Mouse (Mus musculus): ENCODE results near the gene Ctnna2. TPM values are rescaled to one million over a fixed set of nuclear protein-coding genes. Genes with fewer than 3 reads are reported as not detected.

Gene Ctnna2
- polyA plus RNA-seq, 1 experiment from 2014 or later = 2.0 TPM

GRCm38 (mm10) chr6:77868119-77868518 is 111.4 kb downstream of the Ctnna2 start:
- Histone ChIP-seq H3K4me1 (no peaks in the 10 kb centered on the region), H3K27ac (no peak overlapping the region), H3K4me2 (no peak overlapping the region), H3K36me3 (no peaks in the 10 kb centered on the region), H3K9ac (no peak overlapping the region), H3K9me3 (replicated peaks) (no peaks in the 10 kb centered on the region), H3K4me3 (replicated peaks) (no peak overlapping the region), H3K27me3 (no peaks in the 10 kb centered on the region)
- WGBS = 42% methylated on average over 3 of the region's 3 CpGs
- ATAC-seq (replicated peaks; ENCODE audit: low FRiP score) = no peak

GRCm38 (mm10) chr6:77863379-77863778 is 116.1 kb downstream of the Ctnna2 start:
- Histone ChIP-seq H3K9me3 (replicated peaks) (no peaks in the 10 kb centered on the region), H3K4me1 (no peaks in the 10 kb centered on the region), H3K36me3 (no peaks in the 10 kb centered on the region), H3K4me2 (no peak overlapping the region), H3K9ac (no peak overlapping the region), H3K4me3 (replicated peaks) (no peak overlapping the region), H3K27me3 (no peaks in the 10 kb centered on the region), H3K27ac (no peak overlapping the region)
- no peak for ATAC-seq (replicated peaks; ENCODE audit: low FRiP score)
- WGBS = 90% methylated on average over 2 of the region's 2 CpGs

GRCm38 (mm10) chr6:77862781-77863180 is 116.7 kb downstream of the Ctnna2 start:
- H3K9me3 ChIP-seq (replicated peaks) = no peaks in the 10 kb centered on the region
- WGBS = 71% methylated on average over 6 of the region's 6 CpGs
- no peak for ATAC-seq (replicated peaks; ENCODE audit: low FRiP score)
- no peaks in the 10 kb centered on the region for H3K4me1 ChIP-seq
- H3K27ac ChIP-seq = no peak overlapping the region
- H3K9ac ChIP-seq = no peak overlapping the region
- no peaks in the 10 kb centered on the region for H3K36me3 ChIP-seq
- H3K27me3 ChIP-seq = no peaks in the 10 kb centered on the region
- H3K4me2 ChIP-seq = no peak overlapping the region
- no peak overlapping the region for H3K4me3 ChIP-seq (replicated peaks)

DNA sequence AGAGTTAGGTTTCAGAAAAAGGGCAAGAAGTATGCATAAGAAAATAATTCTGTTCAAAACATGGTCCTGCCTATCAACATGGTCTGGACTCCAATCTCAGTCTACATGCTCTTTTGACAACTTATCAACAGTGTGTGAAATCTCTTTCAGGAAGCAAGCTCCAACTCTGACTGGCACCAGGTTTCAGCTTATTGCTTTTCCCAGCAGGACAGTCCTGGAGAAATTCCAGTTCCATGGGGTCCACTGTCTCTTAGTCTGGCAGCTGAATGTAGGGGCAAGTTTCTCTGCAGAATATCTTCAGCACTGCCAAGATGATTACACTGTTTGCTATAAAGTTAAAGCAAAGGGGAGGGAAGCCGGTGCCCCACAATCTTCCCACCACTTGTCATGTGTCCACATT is 130.1 kb downstream of the Ctnna2 start:
- no peaks in the 10 kb centered on the region for H3K36me3 ChIP-seq
- WGBS = 77% methylated on average over 1 of the region's 1 CpGs
- H3K9ac ChIP-seq = no peak overlapping the region
- no peak for ATAC-seq (replicated peaks; ENCODE audit: low FRiP score)
- no peak overlapping the region for H3K4me3 ChIP-seq (replicated peaks)
- no peak overlapping the region for H3K4me2 ChIP-seq
- no peaks in the 10 kb centered on the region for H3K9me3 ChIP-seq (replicated peaks)
- no peak overlapping the region for H3K27ac ChIP-seq
- H3K27me3 ChIP-seq = no peaks in the 10 kb centered on the region
- H3K4me1 ChIP-seq = no peaks in the 10 kb centered on the region

DNA sequence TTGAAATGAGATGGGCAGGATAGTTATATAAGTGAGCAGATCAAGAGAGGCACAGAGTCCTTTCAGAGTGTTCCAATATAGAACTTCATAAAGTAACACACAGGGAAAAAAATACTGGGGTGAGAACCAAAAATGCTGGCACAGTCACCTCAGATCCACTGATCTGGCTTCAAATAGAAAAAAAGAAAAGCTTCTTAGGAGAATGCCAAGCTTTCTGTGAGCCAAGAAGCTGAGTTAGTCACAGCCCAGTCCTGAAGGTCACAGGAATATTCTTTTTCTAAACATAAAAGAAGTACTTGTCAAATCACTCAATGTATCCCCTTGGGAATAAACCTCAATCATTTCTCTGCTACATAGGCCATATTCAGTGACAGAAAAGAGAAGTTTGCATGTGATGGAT is 130.7 kb downstream of the Ctnna2 start:
- no peaks in the 10 kb centered on the region for H3K27me3 ChIP-seq
- no peak for ATAC-seq (replicated peaks; ENCODE audit: low FRiP score)
- H3K4me3 ChIP-seq (replicated peaks) = no peak overlapping the region
- no peak overlapping the region for H3K4me2 ChIP-seq
- H3K4me1 ChIP-seq = no peaks in the 10 kb centered on the region
- no peaks in the 10 kb centered on the region for H3K9me3 ChIP-seq (replicated peaks)
- H3K27ac ChIP-seq = no peak overlapping the region
- H3K36me3 ChIP-seq = no peaks in the 10 kb centered on the region
- no peak overlapping the region for H3K9ac ChIP-seq

- Histone ChIP-seq H3K4me1 (no peaks in the 10 kb centered on the region), H3K4me3 (replicated peaks) (no peak overlapping the region), H3K4me2 (no peak overlapping the region), H3K36me3 (no peaks in the 10 kb centered on the region), H3K27me3 (no peaks in the 10 kb centered on the region), H3K9ac (no peak overlapping the region), H3K9me3 (replicated peaks) (no peaks in the 10 kb centered on the region), H3K27ac (no peak overlapping the region)
- WGBS = 73% methylated on average over 2 of the region's 2 CpGs
- no peak for ATAC-seq (replicated peaks; ENCODE audit: low FRiP score)
These were observed 131.8 kb downstream of the Ctnna2 start for GRCm38 (mm10) chr6:77847651-77848050.

DNA sequence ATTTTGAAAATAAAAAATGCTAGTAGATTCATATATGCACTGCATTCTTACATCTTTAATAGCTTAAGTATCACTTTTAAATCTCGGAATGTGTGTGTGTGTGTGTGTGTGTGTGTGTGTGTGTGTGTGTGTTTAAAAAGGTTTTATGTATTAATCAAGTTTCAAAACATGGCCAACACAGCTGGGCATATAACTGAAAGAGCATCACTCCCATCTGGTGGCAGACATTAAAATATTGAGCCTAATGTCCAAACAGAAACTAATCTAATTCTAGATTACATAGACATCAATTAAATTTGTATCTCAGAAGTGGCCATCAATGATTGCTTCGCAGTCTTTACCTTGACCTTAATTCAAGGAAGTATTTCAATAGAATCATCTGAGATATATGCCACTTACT is 140.4 kb downstream of the Ctnna2 start:
- whole genome bisulfite sequencing = 86% methylated on average over 2 of the region's 2 CpGs
- no peaks in the 10 kb centered on the region for H3K27me3 ChIP-seq

DNA sequence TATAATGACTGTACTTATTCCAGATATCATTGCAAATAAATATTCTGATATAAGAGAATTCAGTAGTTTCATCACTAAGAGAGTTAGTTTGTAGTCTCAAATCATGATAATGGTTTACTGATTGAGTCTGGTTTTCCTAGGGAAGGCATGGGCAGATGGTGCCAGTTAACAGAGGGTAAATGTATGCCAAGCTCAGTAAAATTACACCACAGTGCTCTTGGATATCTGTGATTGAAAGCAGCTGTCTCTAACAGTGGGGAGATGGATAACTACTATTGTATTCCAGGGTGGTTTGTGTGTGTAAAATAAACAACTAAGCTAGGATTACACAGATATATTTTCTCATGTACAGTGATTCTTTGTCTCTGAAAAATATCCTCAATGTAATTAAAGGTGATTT is 140.8 kb downstream of the Ctnna2 start:
- Histone ChIP-seq H3K4me3 (replicated peaks) (no peak overlapping the region), H3K36me3 (no peaks in the 10 kb centered on the region)

More for the DNA sequence above, 140.4 kb downstream of the Ctnna2 start:
- Histone ChIP-seq H3K4me2 (no peak overlapping the region), H3K36me3 (no peaks in the 10 kb centered on the region), H3K9ac (no peak overlapping the region), H3K4me3 (replicated peaks) (no peak overlapping the region), H3K27ac (no peak overlapping the region), H3K9me3 (replicated peaks) (no peaks in the 10 kb centered on the region), H3K4me1 (no peaks in the 10 kb centered on the region)
- ATAC-seq (replicated peaks; ENCODE audit: low FRiP score) = no peak

GRCm38 (mm10) chr6:77837543-77837942 is 142.0 kb downstream of the Ctnna2 start:
- Histone ChIP-seq H3K27me3 (no peaks in the 10 kb centered on the region), H3K9me3 (replicated peaks) (no peaks in the 10 kb centered on the region), H3K36me3 (no peaks in the 10 kb centered on the region), H3K4me1 (no peaks in the 10 kb centered on the region), H3K4me3 (replicated peaks) (no peak overlapping the region), H3K9ac (no peak overlapping the region), H3K27ac (no peak overlapping the region), H3K4me2 (no peak overlapping the region)
- no peak for ATAC-seq (replicated peaks; ENCODE audit: low FRiP score)
- WGBS = 87% methylated on average over 3 of the region's 3 CpGs

More for the DNA sequence above, 140.8 kb downstream of the Ctnna2 start:
- ATAC-seq (replicated peaks; ENCODE audit: low FRiP score) = no peak
- H3K9ac ChIP-seq = no peak overlapping the region
- no peak overlapping the region for H3K4me2 ChIP-seq
- no peaks in the 10 kb centered on the region for H3K27me3 ChIP-seq
- no peaks in the 10 kb centered on the region for H3K4me1 ChIP-seq
- no peak overlapping the region for H3K27ac ChIP-seq
- H3K9me3 ChIP-seq (replicated peaks) = no peaks in the 10 kb centered on the region

DNA sequence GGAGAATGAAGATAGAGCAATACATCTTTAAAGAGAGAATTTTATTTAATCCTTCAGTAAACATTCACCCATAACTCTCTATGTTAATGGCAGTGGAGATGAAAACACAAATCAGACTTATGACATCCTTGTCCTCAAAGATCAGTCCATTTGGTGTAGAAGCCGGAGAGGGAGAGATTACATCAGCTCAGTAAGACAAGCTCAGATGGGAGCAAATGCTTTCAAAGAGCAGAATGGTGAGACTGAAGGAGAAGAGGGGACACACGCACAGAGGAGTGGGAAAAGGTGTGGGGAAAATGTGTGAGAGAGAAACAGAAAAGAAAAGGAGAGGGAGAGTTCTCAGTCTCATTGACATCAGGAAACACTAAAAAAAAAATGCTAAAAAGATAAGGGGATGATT is 144.8 kb downstream of the Ctnna2 start:
- no peak overlapping the region for H3K4me3 ChIP-seq (replicated peaks)
- H3K4me2 ChIP-seq = no peak overlapping the region
- no peaks in the 10 kb centered on the region for H3K4me1 ChIP-seq
- no peak overlapping the region for H3K9ac ChIP-seq
- no peaks in the 10 kb centered on the region for H3K9me3 ChIP-seq (replicated peaks)
- ATAC-seq (replicated peaks; ENCODE audit: low FRiP score) = no peak
- H3K27me3 ChIP-seq = no peaks in the 10 kb centered on the region
- no peak overlapping the region for H3K27ac ChIP-seq
- H3K36me3 ChIP-seq = no peaks in the 10 kb centered on the region
- WGBS = 82% methylated on average over 2 of the region's 2 CpGs

- H3K4me3 ChIP-seq (replicated peaks) = no peak overlapping the region
- H3K36me3 ChIP-seq = no peaks in the 10 kb centered on the region
- H3K27me3 ChIP-seq = no peaks in the 10 kb centered on the region
- WGBS = 92% methylated on average over 1 of the region's 1 CpGs
- H3K9ac ChIP-seq = no peak overlapping the region
- H3K9me3 ChIP-seq (replicated peaks) = no peaks in the 10 kb centered on the region
- H3K4me2 ChIP-seq = no peak overlapping the region
- no peak overlapping the region for H3K27ac ChIP-seq
- ATAC-seq (replicated peaks; ENCODE audit: low FRiP score) = no peak
- H3K4me1 ChIP-seq = no peaks in the 10 kb centered on the region
These were observed 152.0 kb downstream of the Ctnna2 start for GRCm38 (mm10) chr6:77827526-77827925.

- H3K4me2 ChIP-seq = no peak overlapping the region
- H3K36me3 ChIP-seq = no peaks in the 10 kb centered on the region
- H3K9me3 ChIP-seq (replicated peaks) = no peaks in the 10 kb centered on the region
- WGBS = 71% methylated on average over 3 of the region's 3 CpGs
- no peaks in the 10 kb centered on the region for H3K4me1 ChIP-seq
- no peak for ATAC-seq (replicated peaks; ENCODE audit: low FRiP score)
- no peak overlapping the region for H3K4me3 ChIP-seq (replicated peaks)
- no peaks in the 10 kb centered on the region for H3K27me3 ChIP-seq
- H3K27ac ChIP-seq = no peak overlapping the region
- H3K9ac ChIP-seq = no peak overlapping the region
These were observed 162.4 kb downstream of the Ctnna2 start for GRCm38 (mm10) chr6:77817116-77817515.

- 86% methylated on average over 3 of the region's 3 CpGs for WGBS
- H3K4me1 ChIP-seq = no peaks in the 10 kb centered on the region
- H3K27me3 ChIP-seq = no peaks in the 10 kb centered on the region
- H3K9me3 ChIP-seq (replicated peaks) = no peaks in the 10 kb centered on the region
- ATAC-seq (replicated peaks; ENCODE audit: low FRiP score) = no peak
- H3K27ac ChIP-seq = no peak overlapping the region
- H3K4me2 ChIP-seq = no peak overlapping the region
- no peak overlapping the region for H3K4me3 ChIP-seq (replicated peaks)
- no peaks in the 10 kb centered on the region for H3K36me3 ChIP-seq
- no peak overlapping the region for H3K9ac ChIP-seq
These were observed 168.5 kb downstream of the Ctnna2 start for GRCm38 (mm10) chr6:77811041-77811440.
